Mouse (Mus musculus) limb, embryonic 14.5 days (tissue): Measurements from ENCODE around the gene Wdr48. TPM values are rescaled to one million over a fixed set of nuclear protein-coding genes. Genes with fewer than 3 reads are reported as not detected.

Source experiments
- ATAC-seq: fragments of 200-750 bp; cut with Nextera tagmentation; 2 replicates; pipeline ENCODE4 v1.8.0; 2017; ENCODE audit warnings: low read depth, moderate number of reproducible peaks, moderate TSS enrichment; ENCODE audit not compliant: low FRiP score
- DNase-seq: peaks from one replicate; pipeline ENCODE4 v3.0.0-alpha.2; 2015; ENCODE audit warnings: low spot score
- H3K27ac ChIP-seq: fragments of 300-500 bp; sonication (generic); replicated peaks from 2 replicates; pipeline ENCODE4 v1.5.1; 2014; ENCODE audit warnings: low read depth, mild to moderate bottlenecking, low read length, moderate library complexity, mixed read lengths
- H3K27me3 ChIP-seq: fragments of 300-500 bp; sonication (generic); 2 replicates; pipeline ENCODE4 v1.6.1; 2014; ENCODE audit warnings: low read length, mixed read lengths; ENCODE audit not compliant: control insufficient read depth, insufficient read depth
- H3K36me3 ChIP-seq: fragments of 300-500 bp; sonication (generic); 2 replicates; pipeline ENCODE4 v1.6.1; 2014; ENCODE audit warnings: mild to moderate bottlenecking, low read length, moderate library complexity, mixed read lengths; ENCODE audit not compliant: control insufficient read depth, insufficient read depth
- H3K4me1 ChIP-seq: fragments of 300-500 bp; sonication (generic); 2 replicates; pipeline ENCODE4 v1.6.1; 2014; ENCODE audit warnings: antibody characterized with exemption, low read length, mixed read lengths; ENCODE audit not compliant: control insufficient read depth, insufficient read depth
- H3K4me2 ChIP-seq: fragments of 300-500 bp; sonication (generic); replicated peaks from 2 replicates; pipeline ENCODE4 v1.6.1; 2014; ENCODE audit warnings: low read depth, mild to moderate bottlenecking, low read length, moderate library complexity; ENCODE audit not compliant: severe bottlenecking
- H3K4me3 ChIP-seq: fragments of 300-500 bp; sonication (generic); replicated peaks from 2 replicates; pipeline ENCODE4 v1.5.1; 2014; ENCODE audit warnings: low read length
- H3K9ac ChIP-seq: fragments of 300-500 bp; sonication (generic); 2 replicates; pipeline ENCODE4 v1.6.1; 2014; ENCODE audit warnings: mild to moderate bottlenecking, low read depth, low read length, moderate library complexity; ENCODE audit not compliant: severe bottlenecking
- H3K9me3 ChIP-seq: fragments of 300-500 bp; sonication (generic); 2 replicates; pipeline ENCODE4 v1.6.1; 2016; ENCODE audit warnings: low read length; ENCODE audit not compliant: control insufficient read depth
- POLR2A ChIP-seq: fragments of 200-500 bp; IDR thresholded peaks from 2 replicates; pipeline ENCODE4 v1.8.0; 2012; ENCODE audit warnings: inconsistent platforms, mild to moderate bottlenecking, moderate library complexity, borderline replicate concordance; ENCODE audit not compliant: insufficient read depth, insufficient read length; ENCODE audit errors: extremely low read depth
- WGBS: fragments of 180-500 bp; shearing (Covaris S2); extraction: QIAGEN DNeasy Blood & Tissue Kit; methylation state at CpG from one replicate; pipeline ENCODE4 v1.1.7; 2014; 5-methylcytosine and 5-hydroxymethylcytosine counted together
- polyA plus RNA-seq, 2 experiments: library from polyadenylated mRNA; depleted of rRNA in 1 of 2; stranded (reverse) in 1 of 2; unstranded in 1 of 2; fragments of >200 nt; fragmentation: Nextera tagmentation in 1 of 2; extraction: Ambion mirVana in 1 of 2; gene quantifications; 2 replicates each; pipeline versions ENCODE4 v1.2.1 to v1.2.3; 2012 to 2014

Wdr48 gene
- polyA plus RNA-seq, 2 experiments, result 50.5 to 62.9 TPM

DNA sequence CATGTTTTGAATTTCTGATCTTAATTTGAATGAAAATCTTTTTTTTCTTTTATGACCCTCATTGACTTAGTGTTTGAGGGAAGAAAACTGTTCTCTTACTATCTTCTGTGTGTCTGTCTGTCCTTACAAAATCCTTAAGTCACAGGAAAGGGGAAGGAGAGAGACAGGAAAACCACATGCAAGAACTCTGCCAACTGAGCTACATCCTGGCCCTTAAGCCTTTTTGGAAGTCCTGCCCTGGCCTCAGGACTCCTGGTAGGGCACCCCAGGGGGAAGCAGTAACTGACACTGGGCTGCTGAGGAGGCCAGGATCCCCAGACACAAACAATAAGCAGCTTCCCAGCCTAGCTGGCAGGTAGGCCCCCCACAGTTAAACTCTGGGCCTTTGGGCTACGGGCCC lies 48.6 kb downstream of the Wdr48 start:
- no peak overlapping the region for H3K4me2 ChIP-seq

DNA sequence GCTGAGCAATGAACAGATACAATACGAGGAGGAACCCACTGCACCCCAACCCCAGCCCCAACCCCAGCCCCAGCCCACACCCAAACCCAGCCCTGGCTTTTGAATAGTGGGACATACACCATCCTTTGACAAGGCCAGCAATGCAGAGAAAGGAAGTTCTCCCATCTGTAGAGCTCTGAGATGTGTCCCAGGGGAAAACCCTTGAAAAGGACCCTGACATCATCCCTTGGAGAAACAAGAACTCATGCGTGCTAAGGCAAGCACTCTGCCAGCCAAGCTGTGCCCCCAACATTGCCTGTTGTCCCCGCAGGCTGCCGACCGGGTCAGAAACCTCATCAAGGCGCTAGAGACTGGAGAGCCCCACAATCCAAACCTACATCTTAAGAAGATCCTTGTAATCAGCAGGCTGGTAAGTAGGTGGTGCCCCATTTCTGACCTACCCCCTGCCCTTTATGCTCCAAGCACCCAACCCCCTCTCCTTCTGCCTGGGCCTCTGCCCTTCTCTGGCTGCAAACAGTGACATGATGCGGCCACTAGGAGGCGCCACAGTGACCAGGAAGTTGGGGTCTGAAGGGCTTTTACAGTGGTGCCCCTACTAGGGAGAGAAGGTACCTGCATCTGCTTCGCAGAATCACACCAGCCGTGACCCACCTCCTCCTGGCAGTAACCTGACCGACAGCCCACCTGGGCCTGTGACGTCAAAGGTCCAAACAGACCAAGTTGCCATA lies 50.7 kb downstream of the Wdr48 start:
- no peaks in the 10 kb centered on the region for H3K9me3 ChIP-seq
- no peak for DNase-seq
- no peak for ATAC-seq
- no peak overlapping the region for H3K9ac ChIP-seq
- no peak overlapping the region for H3K27ac ChIP-seq
- no peak for TF ChIP-seq POLR2A
- no peak overlapping the region for H3K4me3 ChIP-seq
- WGBS, result 73% methylated on average over 12 of the region's 12 CpGs
- no peaks in the 10 kb centered on the region for H3K27me3 ChIP-seq
- H3K4me2 ChIP-seq, result no peak overlapping the region
- H3K36me3 ChIP-seq, result no peaks in the 10 kb centered on the region
- H3K4me1 ChIP-seq, result 0 out of 2 replicates have a peak, but pooled peaks cover 7% of the 10 kb centered on the region

More for the DNA sequence above, 48.6 kb downstream of the Wdr48 start:
- Histone ChIP-seq H3K36me3 (no peaks in the 10 kb centered on the region), H3K4me1 (peaks cover 17% of the 10 kb centered on the region; the same call in 1 of the 2 replicates), H3K9me3 (no peaks in the 10 kb centered on the region), H3K9ac (no peak overlapping the region), H3K27ac (no peak overlapping the region), H3K4me3 (no peak overlapping the region), H3K27me3 (no peaks in the 10 kb centered on the region)
- ATAC-seq (no peak), DNase-seq (no peak)
- no peak for TF ChIP-seq POLR2A
- 75% methylated on average over 1 of the region's 1 CpGs for WGBS

DNA sequence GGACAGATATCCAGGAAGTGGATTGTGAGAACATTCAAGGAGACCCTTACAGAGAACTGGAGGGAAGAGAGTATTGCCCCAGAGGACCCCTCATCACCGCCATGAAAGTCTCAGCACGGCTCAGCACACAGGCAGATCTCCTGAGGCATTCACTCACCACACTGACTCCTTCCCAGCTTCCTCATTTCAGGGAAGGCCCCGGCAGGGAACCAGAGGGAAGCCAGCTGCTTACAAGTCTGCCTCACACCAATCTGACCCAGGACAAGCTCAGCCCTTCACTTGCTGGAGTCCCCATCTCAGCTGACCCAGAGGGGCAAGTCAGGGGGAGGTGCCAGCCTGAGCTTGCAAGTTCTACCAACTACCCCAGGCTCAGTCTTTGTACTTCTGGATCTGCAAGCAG lies 54.1 kb downstream of the Wdr48 start:
- Histone ChIP-seq H3K9ac (no peak overlapping the region), H3K27me3 (no peaks in the 10 kb centered on the region), H3K9me3 (no peaks in the 10 kb centered on the region), H3K4me2 (no peak overlapping the region), H3K27ac (no peak overlapping the region), H3K4me1 (no peaks in the 10 kb centered on the region; the same call in 1 of the 2 replicates), H3K36me3 (no peaks in the 10 kb centered on the region), H3K4me3 (no peak overlapping the region)
- DNase-seq, result no peak
- TF ChIP-seq POLR2A, result no peak
- ATAC-seq, result no peak
- 70% methylated on average over 3 of the region's 3 CpGs for WGBS

DNA sequence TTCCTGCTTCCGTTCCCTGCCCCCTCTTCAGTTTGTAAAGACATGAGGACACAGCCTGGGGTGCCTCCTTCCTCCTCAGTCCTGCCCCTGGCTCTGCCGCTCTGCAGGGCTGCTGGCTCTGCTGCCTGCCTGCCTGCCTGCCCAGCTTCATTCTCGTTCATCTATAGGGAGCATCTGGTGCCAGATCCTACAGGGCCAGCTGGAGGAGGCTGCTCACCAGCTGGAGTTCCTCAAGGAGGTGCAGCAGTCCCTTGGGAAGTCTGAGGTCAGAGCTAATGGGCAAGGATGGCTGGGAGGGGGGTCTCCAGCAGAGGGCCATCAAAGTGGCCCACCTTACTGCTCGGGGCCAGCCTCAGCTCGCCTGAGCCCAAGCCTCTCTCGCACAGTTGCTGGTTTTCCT lies 55.8 kb downstream of the Wdr48 start:
- Histone ChIP-seq H3K4me1 (no peaks in the 10 kb centered on the region; the same call in 1 of the 2 replicates), H3K27me3 (no peaks in the 10 kb centered on the region), H3K36me3 (no peaks in the 10 kb centered on the region), H3K27ac (no peak overlapping the region), H3K4me2 (no peak overlapping the region), H3K4me3 (no peak overlapping the region), H3K9ac (no peak overlapping the region), H3K9me3 (no peaks in the 10 kb centered on the region)
- 41% methylated on average over 6 of the region's 6 CpGs for WGBS
- DNase-seq (no peak), ATAC-seq (no peak)
- no peak for TF ChIP-seq POLR2A

GRCm38 (mm10) chr9:119951388-119951787 lies 56.7 kb downstream of the Wdr48 start:
- H3K9me3 ChIP-seq, result no peaks in the 10 kb centered on the region

More at GRCm38 (mm10) chr9:119951388-119951787, 56.7 kb downstream of the Wdr48 start:
- ATAC-seq (no peak), DNase-seq (no peak)
- no peaks in the 10 kb centered on the region for H3K36me3 ChIP-seq
- no peak for TF ChIP-seq POLR2A
- no peaks in the 10 kb centered on the region for H3K27me3 ChIP-seq
- no peak overlapping the region for H3K9ac ChIP-seq
- H3K4me1 ChIP-seq, result no peaks in the 10 kb centered on the region; the same call in 1 of the 2 replicates
- H3K4me3 ChIP-seq, result no peak overlapping the region
- 86% methylated on average over 9 of the region's 9 CpGs for WGBS
- no peak overlapping the region for H3K4me2 ChIP-seq
- H3K27ac ChIP-seq, result no peak overlapping the region
